Mouse (Mus musculus): Measurements from ENCODE around the gene Rgs9bp. TPM values are rescaled to one million over a fixed set of nuclear protein-coding genes. Genes with fewer than 3 reads are reported as not detected.

Gene Rgs9bp
- total RNA-seq, 2 experiments from 2014 or later, result 0.38 to 0.40 TPM

DNA sequence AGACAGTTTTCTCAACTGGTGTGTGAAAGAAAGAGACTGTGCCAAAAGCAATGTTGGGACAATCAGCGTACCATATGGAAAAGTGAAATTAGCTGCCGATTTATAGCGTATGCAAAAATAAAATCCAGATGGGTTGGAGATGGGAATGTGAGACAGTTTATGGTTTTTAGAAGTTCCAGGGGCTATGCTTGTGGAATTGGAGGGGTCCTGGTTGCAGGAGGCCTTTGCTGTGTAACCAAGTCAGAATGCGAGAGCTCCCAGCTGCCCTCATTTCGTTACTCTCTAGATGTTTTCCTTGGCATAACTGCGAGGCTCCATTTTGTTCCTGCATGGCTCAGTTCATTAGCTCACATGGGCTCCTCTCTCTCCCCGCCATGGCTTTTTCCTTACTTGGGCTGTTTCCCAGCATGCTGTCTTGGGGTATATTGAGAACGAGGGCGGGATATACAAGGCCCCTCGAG, 5.4 kb upstream of the Rgs9bp start:
- no peak for TF ChIP-seq CTCF (IDR thresholded peaks at IDR 0.05)
- DNase-seq (ENCODE audit: extremely low spot score in 1 of 2, low spot score in 2 of 2), result no peak
- Histone ChIP-seq H3K4me3 (no peak overlapping the region), H3K27ac (peak overlapping the region; percentile 7)
- intact Hi-C loops (cut with DNase I), result no loop called here

DNA sequence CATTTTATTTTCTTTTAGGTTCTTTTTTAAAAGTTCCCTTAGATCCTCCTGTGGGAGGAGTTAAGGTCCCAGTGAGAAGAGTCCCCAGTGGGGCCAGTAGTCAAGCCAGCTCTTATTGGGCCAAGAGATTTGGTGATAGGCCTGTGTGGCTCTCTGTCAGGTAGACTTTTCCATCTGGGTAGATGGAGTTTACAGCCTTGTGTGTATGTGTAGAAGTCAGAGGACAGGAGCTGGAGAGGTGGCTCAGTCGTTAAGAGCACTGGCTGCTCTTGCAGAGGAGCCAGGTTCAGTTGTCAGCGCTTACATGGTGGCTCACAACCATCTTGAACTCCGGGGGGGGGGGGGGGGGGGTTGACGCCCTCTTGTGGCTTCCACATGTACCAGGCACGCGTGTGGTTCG, 4.1 kb upstream of the Rgs9bp start:
- no peak for TF ChIP-seq CTCF (IDR thresholded peaks at IDR 0.05)
- intact Hi-C loops (cut with DNase I), result no loop called here
- Histone ChIP-seq H3K27ac (no peak overlapping the region), H3K4me3 (no peak overlapping the region)
- no peak for DNase-seq (ENCODE audit: extremely low spot score in 1 of 2, low spot score in 2 of 2)

- H3K4me3 ChIP-seq, result no peak overlapping the region
- DNase-seq (ENCODE audit: extremely low spot score in 1 of 2, low spot score in 2 of 2), result no peak
- H3K27ac ChIP-seq, result peak overlapping the region; percentile 36; the same call in 1 of the 2 replicates
- intact Hi-C loops (cut with DNase I), result no loop called here
- no peak for TF ChIP-seq CTCF (IDR thresholded peaks at IDR 0.05)
Observed at GRCm38 (mm10) chr7:35588680-35589428, 3.5 kb upstream of the Rgs9bp start.

- no peak overlapping the region; the same call in 1 of the 2 replicates for H3K4me3 ChIP-seq
- no peak for TF ChIP-seq CTCF (IDR thresholded peaks at IDR 0.05)
- DNase-seq (ENCODE audit: extremely low spot score in 1 of 2, low spot score in 2 of 2), result no peak
- no peak overlapping the region; the same call in 1 of the 2 replicates for H3K27ac ChIP-seq
- intact Hi-C loops (cut with DNase I), result loop anchor here (2.0 kb wide), 1 partner anchor 33 kb away; no protein-coding TSS in a partner anchor
Observed at GRCm38 (mm10) chr7:35587728-35588127, 2.3 kb upstream of the Rgs9bp start.

DNA sequence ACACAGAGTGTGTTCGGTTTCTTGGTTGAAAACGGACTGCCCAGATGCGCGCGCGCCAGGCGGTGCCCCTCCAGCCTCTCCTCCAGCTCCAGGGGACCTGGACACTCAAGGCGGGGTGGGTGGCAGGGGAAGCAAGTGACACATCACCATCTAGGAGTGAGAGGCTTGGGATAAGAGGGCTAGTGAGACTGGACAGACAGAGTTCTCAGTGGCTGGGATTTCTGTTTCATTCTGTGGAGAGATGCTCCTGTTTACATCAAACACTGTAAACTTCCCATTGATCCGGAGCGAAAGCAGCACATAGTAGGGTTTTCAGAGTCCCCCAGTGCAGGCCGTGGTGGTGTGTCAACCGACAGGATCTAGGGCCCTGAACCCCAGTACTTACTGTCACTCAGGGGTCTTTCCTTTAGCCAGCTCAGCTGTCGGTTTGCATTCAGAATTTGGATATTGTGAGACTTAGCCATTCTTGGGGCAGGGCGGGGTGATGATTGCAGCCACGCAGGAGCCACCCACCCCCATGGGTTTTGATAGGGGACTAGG, 1.6 kb upstream of the Rgs9bp start:
- Histone ChIP-seq H3K27ac (no peak overlapping the region; the same call in 1 of the 2 replicates), H3K4me3 (peak overlapping the region; percentile 93)
- no peak for TF ChIP-seq CTCF (IDR thresholded peaks at IDR 0.05)
- DNase-seq (ENCODE audit: extremely low spot score in 1 of 2, low spot score in 2 of 2), result no peak
- intact Hi-C loops (cut with DNase I), result loop anchor here (2.0 kb wide), 1 partner anchor 32 kb away; no protein-coding TSS in a partner anchor

DNA sequence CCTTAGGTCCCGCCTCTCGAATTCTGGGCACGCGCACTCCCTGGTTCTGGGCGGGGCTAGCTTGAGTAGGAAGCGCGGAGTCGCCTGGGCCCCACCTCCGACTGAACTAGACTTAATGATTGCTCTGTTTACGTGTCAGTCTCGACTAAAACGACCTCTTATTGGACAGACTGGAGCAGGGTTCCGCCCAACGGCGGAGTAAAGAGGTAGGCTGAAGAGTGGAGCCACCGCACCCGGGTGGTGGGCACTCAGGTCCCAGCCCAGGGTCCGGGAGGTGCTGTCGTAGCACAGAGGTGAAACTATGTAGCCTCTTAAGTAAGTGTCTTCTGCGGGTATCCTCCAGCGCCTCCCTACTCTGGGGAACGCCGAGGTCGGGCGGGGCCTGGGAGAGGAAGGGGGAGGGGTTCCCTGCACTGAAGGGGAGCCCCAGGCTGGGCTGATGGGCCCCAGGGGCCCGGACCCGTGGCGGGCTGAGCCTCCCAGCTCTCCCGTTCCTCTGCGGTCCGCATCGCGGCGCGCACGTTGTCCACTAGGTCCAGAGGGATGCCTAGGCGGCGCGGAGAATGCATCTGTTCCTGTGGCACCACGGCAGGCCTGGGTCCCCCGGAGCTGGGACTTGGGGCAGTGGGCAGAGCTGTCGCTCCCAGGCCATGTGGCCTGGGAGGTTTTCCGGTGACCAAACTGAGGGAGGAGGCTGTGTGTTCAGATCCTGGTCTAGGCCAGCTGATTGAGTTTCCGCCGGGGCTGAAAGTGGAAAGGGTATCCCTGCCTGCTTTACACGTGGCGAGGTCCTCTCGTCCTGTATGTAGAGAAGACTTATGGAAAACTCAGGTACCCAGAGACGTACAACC, 898 bp upstream of the Rgs9bp start, which contains the start of gene Ankrd27:
Ankrd27 (plus strand) TSS at position 190 of the 851 bp plus-strand sequence.
- DNase-seq (ENCODE audit: extremely low spot score in 1 of 2, low spot score in 2 of 2), result peak; percentile 94 to 95
- Histone ChIP-seq H3K4me3 (peak within 1 kb of the TSS; percentile 93), H3K27ac (peak within 1 kb of the TSS; percentile 84)
- TF ChIP-seq CTCF (IDR thresholded peaks at IDR 0.05), result no peak
- intact Hi-C loops (cut with DNase I), result loop anchor here (2.0 kb wide), 1 partner anchor 31 kb away; no protein-coding TSS in a partner anchor

DNA sequence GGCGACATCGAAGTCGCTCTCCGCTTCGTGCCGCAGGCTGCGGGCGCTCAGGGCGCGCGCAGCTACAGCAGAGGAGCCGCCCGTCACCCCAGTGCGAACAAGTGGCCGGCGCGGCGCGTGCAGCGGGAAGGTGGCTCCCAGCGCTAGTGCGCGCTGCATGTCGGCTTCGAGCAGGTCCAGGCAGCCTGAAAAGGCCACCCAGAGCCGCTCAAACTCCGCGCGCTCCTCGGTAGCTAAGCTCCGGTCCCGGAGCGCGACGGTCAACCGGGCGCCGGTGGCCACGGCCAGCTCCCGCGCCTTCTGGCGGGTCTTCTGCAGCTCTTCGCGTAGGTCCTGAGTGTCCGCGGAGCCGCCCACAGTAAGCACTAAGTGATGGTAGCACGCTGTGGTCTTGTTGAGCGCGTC, 594 bp downstream of the Rgs9bp start:
- Histone ChIP-seq H3K4me3 (peak overlapping the region; percentile 93), H3K27ac (no peak overlapping the region)
- TF ChIP-seq CTCF (IDR thresholded peaks at IDR 0.05), result no peak
- DNase-seq (ENCODE audit: extremely low spot score in 1 of 2, low spot score in 2 of 2), result no peak
- intact Hi-C loops (cut with DNase I), result loop anchor here (5.0 kb wide), 1 partner anchor 48 kb away; no protein-coding TSS in a partner anchor

GRCm38 (mm10) chr7:35584068-35584785, 1.2 kb downstream of the Rgs9bp start:
- H3K27ac ChIP-seq, result no peak overlapping the region
- intact Hi-C loops (cut with DNase I), result loop anchor here (5.0 kb wide), 1 partner anchor 48 kb away; no protein-coding TSS in a partner anchor
- no peak for DNase-seq (ENCODE audit: extremely low spot score in 1 of 2, low spot score in 2 of 2)
- TF ChIP-seq CTCF (IDR thresholded peaks at IDR 0.05), result no peak
- H3K4me3 ChIP-seq, result peak overlapping the region; percentile 93

DNA sequence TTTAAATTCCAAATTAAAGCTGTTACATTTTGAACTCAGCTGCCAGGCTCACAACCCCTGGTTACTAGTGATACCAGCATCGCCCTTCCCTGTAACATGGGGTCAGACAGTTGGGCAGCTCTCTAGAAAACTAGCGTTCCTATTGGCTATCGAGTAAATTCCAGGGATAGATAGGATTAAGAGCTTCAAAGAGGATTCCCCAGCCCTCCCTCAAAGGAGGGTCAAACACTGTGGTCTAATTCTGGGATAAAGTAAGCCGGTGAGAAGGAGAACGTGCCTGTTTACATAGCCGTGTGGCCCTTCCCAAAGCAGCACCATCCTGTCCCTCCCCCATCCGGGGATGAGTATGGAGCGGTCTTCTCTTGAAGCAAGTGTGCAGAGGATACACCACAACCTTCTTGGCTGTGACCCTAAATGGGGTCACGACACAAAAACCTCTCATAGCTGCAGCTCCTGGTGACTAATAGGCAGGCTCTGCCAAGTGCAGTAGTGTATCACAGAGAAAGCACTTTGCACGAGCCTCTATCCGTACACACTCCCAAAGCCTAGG, 1.8 kb downstream of the Rgs9bp start:
- H3K27ac ChIP-seq, result no peak overlapping the region
- TF ChIP-seq CTCF (IDR thresholded peaks at IDR 0.05), result no peak
- intact Hi-C loops (cut with DNase I), result loop anchor here (5.0 kb wide), 1 partner anchor 49 kb away; no protein-coding TSS in a partner anchor
- no peak overlapping the region for H3K4me3 ChIP-seq
- DNase-seq (ENCODE audit: extremely low spot score in 1 of 2, low spot score in 2 of 2), result no peak

- no peak; the same call in none of the 2 replicates for TF ChIP-seq CTCF (IDR thresholded peaks at IDR 0.05)
- Histone ChIP-seq H3K27ac (no peak overlapping the region), H3K4me3 (no peak overlapping the region)
- intact Hi-C loops (cut with DNase I), result loop anchor here (5.0 kb wide), 1 partner anchor 50 kb away; no protein-coding TSS in a partner anchor
- no peak for DNase-seq (ENCODE audit: extremely low spot score in 1 of 2, low spot score in 2 of 2)
Observed at GRCm38 (mm10) chr7:35582719-35583118, 2.7 kb downstream of the Rgs9bp start.
